Mouse (Mus musculus) cerebellum, adult 11-12 months (tissue): Measurements from ENCODE around the gene Mcts1.

Source experiments
- DNase-seq: peaks from one replicate; pipeline ENCODE4 v3.0.0; 2022

The Mcts1 gene

GRCm38 (mm10) chrX:38600177-38600994, at the start of gene Mcts1:
Gene Mcts1, plus strand, starts transcription at chrX:38600578.
- peak; percentile 82 for DNase-seq

DNA sequence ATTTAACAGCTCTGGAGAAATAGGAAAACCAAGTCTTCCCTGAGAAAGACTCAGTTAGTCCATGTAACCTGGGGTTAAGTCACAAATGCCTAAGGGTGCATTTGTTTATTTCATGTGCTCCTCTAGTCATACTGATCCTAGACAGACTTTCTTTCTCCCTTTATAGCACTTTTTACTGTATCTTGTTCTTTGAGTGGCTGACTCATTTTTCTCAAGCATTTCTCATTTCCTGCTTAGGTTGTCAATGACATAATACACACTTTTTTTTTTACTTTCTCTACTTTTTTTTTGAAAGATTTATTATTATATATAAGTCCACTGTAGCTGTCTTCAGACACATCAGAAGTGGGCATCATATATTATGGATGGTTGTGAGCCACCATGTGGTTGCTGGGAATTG, 47.1 kb upstream of the Mcts1 start:
- no peak for DNase-seq

GRCm38 (mm10) chrX:38563941-38564541, 36.3 kb upstream of the Mcts1 start:
- DNase-seq = peak; percentile 50

DNA sequence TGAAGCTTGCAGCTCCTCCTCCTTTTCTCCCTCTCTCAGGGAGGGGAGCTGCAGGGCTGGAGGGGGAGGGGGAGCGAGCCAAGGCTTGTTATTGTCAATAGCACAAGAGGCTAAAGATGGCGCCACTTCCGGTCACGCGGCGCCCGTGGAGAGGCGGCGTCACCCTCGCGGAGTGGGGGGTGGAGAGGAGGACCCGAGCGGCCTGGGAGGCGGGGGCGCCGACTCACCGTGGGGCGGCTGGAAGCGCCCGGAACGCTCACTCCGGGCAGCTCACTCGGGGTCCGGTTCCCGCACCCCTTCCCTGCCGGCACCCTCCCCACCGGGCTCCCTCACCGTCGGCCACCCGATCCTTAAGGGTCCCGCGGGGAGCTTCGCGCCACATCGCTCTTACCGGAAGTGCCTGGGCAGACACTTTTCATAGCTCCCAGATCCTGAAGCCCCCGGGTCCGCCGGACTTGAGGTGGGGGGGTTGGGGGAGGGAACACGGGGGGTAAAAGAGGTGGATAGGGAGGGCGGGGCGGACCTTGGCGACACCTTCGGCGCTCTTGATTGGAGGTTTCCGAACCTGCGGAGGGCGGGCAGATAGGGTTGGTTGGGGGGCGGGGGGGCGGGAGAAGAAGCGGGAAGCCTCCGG, 35.7 kb upstream of the Mcts1 start:
- DNase-seq = peak; percentile 91

DNA sequence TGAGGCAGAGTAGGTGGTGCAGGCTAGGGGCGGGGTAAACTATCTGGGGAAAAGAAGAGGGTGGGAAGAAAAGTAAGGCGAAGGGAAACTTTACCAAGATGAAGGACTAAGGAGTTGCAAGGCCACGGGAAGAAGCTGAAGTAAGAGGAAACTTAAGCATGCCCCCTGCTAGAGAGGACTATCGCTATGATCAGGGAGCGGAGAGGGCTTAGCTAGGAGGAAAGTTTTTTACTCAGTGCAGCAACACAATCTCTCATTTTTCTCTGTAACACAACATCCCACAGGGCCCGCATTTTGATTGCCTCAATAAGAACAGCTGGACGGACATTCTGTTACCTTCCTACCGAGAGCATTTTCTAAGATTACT, 35.2 kb upstream of the Mcts1 start:
- DNase-seq = no peak

DNA sequence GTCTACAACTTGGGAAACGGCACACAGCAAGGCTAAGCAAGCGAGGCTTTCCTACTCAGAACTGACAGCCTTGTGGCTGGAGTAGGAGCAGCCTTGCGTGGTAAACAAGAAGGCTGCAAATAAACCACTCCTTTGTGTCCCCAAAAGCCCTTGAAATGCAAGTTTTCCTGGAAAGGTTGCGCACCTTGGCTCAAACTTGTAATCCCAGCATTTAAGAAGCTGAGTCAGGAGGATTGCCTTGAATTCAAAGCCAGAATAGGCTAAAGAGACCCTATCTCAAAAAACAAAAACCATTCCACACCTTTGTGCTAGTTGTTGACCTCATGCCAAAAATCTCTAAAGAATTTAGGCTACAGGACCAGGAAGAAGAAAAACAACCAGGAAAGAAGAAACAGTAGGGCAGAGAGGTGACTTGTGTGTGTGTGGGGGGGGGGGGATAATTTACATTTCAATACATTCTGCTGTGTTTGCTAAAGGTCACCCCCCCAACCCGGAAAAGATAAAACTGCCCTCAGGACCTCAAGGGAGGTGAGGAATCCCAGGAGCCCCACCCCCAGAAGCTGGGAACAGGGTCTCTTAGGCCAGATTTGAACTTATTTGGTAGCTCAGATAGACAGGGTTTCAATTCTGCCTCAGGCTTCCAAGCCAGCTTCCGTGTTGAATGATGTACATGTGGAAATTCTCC, 33.7 kb upstream of the Mcts1 start:
- no peak for DNase-seq

DNA sequence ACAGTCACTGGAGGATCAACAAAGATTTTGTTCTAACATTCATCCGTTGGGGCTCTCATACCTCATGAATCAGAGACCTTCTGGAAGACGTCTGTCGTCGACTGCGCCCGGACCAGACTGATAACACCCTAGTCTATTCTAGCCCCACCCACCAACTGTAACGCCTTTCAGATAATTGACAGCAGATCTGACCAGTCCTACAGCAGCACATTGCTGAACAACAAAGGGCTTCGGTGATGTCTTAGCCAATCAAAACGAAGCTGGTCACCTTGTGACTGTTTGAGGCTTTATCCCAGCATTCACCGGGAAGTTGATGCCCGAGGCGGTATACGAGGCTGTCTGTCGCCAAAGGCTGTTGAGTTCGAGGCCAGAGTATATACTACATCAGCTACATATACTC, 24.3 kb upstream of the Mcts1 start, which contains the start of gene Cul4b:
TSS of gene Cul4b (minus strand) at position 119 of the 400 bp plus-strand sequence.
- DNase-seq = no peak

DNA sequence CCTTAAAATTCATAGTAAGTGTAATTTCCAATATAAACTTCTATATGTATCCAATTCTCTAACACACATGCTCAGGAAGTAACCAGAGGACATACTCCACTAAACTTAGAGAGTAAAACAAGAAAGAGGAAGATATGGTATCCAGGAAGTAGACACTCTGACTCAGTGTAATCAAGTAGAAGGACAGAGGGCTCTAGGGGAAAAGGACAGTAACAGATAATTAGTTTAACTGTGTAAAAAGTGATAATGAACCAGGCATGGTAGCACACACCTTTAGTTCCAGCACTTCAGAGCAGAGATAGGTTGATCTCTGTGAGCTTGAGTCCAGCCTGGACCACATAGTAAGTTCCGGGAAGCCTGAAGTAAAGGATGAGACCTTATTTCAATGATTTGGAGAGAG, 19.2 kb upstream of the Mcts1 start:
- DNase-seq = no peak

DNA sequence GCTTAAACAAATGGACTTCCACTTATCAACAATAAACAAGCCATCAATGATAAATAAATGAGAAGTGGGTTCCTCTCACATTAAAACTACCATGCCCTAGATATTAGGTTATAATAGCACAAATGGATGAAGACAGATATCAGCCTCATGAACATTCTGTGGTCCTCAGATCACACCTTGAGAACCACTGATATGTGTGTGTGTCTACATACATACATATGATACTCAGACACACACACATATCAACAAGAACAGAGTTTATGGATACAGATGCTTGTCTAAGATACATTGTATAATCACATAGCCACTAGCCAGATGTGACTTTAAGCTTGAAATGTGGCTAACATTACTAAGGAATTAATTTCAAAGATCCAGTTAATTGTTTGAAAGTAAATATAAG, 17.1 kb upstream of the Mcts1 start:
- DNase-seq = no peak

- DNase-seq = no peak
Measured at GRCm38 (mm10) chrX:38589827-38590226, 10.6 kb upstream of the Mcts1 start.

- no peak for DNase-seq
Measured at GRCm38 (mm10) chrX:38591749-38592148, 8.6 kb upstream of the Mcts1 start.

DNA sequence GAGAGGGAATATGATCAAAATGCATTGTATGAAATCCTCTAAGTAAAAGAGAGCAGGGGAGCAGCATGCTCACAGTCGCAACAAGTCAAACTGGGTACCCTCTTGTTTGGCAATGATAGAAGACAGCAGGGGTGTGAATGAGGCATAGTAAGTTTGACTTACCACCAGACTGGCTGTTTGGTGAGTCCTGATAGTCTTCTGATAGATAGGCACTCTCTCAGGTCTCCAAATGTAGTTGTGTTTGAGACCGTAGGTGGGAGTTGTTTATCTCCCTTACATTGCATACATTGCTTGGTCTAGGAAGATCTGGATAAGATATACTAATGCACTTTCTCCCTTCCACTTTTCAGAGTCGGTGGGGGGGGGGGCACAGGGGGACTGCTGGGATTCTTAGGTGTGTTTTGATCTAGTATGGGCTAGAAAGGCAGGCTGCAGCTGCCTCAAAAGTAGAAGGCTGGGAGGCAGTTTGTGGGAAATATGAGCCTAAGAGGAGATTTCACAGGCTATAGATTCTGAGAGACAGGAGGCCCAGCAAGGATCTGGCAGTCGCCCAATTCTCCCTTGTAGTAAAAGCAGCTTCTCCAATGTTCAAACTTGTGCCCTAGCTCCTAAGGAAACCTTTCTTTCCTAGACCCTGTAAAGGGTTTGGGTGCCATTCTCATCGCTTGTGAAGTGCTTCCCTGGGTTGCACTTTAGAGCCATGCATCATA, 7.0 kb upstream of the Mcts1 start:
- no peak for DNase-seq

GRCm38 (mm10) chrX:38600995-38601369, 604 bp downstream of the Mcts1 start:
- peak; percentile 10 for DNase-seq

GRCm38 (mm10) chrX:38634801-38635637, 34.6 kb downstream of the Mcts1 start, which contains the start of gene C1galt1c1:
Gene C1galt1c1, minus strand, starts transcription at chrX:38635087.
- DNase-seq = peak; percentile 94

GRCm38 (mm10) chrX:38635638-38635931, 35.2 kb downstream of the Mcts1 start:
- no peak for DNase-seq

DNA sequence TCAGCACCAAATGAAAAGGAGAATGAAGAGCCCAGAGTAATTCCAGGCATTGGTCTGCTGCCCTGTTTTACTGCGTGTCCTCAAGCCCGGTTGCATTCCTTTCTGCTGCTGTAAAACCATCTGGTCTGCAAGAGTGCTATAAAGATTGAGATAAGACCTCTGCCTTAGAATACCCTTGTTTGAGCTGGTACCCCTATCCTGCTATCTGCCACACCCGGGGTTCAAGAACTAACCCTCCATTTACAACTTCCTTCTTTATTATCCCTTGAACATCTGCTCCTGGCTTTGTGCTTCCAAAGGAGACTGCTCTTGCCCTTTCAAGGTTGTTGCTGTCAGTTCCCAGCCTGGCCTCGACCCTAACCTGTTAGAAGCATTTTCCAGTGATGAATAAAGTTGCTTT, 41.1 kb downstream of the Mcts1 start:
- DNase-seq = no peak

DNA sequence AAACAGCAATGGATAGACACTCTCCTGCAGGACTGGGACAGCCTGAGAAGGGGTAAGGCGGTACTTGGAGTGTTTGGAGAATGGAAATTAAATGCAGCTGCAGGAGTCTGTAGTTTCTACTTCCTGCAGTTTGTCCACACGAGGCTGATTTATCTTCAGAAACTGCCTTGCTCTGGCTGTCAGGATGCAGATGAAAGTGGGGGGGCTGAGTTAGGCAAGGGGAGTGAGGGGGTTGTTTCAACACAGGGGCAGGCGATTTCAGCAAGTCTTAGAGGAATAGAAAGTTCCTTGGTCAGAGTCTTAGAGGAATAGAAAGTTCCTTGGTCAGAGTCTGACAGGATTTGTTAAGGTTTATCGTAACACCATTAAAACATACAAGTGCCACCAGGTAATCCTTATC, 41.8 kb downstream of the Mcts1 start:
- DNase-seq = no peak

DNA sequence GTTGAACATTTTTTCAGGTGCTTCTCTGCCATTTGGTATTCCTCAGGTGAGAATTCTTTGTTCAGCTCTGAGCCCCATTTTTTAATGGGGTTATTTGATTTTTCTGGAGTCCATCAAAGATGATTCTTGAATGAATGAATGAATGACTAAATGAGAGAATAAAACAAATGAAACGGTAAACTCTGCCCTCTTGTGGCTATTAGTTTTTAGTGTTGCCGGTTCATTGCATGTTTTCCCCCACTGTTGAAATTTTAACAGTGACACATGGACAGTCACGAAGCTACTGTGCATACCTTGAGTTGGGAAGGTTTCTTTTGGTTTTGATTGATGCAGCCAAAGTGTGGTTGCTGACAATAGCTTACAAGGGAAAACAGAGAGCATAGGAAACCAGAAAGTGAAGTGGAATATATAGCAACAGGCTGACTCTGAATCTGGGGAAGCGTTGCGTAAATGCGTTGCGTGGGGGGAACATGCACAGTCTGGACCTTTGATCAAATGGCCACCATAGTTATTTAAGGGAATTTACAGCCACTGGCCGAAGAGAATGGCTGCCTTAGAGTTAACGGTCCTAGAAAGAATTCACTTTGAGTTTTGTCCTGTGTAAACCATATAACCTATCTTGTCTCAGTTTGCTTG, 50.1 kb downstream of the Mcts1 start:
- DNase-seq = no peak

GRCm38 (mm10) chrX:38651167-38651566, 50.8 kb downstream of the Mcts1 start:
- no peak for DNase-seq

- DNase-seq = no peak
Measured at GRCm38 (mm10) chrX:38653181-38653580, 52.8 kb downstream of the Mcts1 start.

GRCm38 (mm10) chrX:38654681-38655080, 54.3 kb downstream of the Mcts1 start:
- DNase-seq = no peak
